Mouse (Mus musculus): ENCODE results near the gene Sh3pxd2a.

DNA sequence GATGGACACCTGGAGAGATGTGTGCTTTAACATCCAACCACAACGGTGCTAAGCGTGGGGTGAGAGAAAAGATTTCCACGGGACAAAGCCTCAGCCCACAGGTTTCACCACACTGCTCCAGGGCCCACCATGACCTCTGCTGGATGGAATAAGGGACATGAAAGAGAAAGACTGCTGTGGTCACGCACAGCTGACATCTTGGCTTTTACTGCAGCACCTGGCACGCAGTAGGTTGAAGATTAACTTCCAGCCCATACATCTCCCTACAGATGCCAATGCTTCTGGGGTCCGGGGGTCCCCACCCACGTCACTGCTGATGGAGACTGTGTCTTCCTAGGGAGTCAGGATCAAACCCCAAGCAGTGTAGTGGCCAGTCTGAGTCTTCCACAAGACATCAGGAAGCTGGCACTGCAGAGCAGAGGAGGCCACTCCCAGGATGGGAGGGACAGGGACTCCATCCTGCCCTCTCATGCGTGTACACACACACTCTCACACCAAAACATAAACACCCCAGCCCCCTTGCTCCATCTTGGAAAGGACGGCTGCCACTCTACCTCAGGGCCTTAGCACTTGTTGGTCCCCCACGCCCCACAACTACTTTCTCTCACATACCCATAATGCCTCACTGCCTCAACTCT, 12.6 kb downstream of the Sh3pxd2a start:
- TF ChIP-seq CTCF (conservative IDR thresholded peaks at IDR 0.05; ENCODE audit: insufficient read depth, insufficient read length, low read depth, low read length) (no peak), POLR2A (IDR thresholded peaks at IDR 0.05; ENCODE audit: low read depth, low read length) (no peak)
